Mouse (Mus musculus) lung, postnatal 0 days (tissue): ENCODE measurements around the gene Zfyve21. TPM values are rescaled to one million over a fixed set of nuclear protein-coding genes. Genes with fewer than 3 reads are reported as not detected.
A peak's percentile ranks its signal among the peaks of the same experiment; 100 is the strongest.

Source experiments
- ATAC-seq: fragments of 200-750 bp; cut with Nextera tagmentation; 2 replicates; pipeline ENCODE4 v1.8.0; 2017; ENCODE audit warnings: moderate library complexity
- DNase-seq: peaks from one replicate; pipeline ENCODE4 v3.0.0-alpha.2; 2016; ENCODE audit warnings: low spot score
- H3K27ac ChIP-seq: fragments of 300-500 bp; sonication (generic); 2 replicates; pipeline ENCODE4 v1.5.1; 2014; ENCODE audit warnings: antibody characterized with exemption, mild to moderate bottlenecking, low read length, mixed read lengths
- H3K27me3 ChIP-seq: fragments of 300-500 bp; sonication (generic); replicated peaks from 2 replicates; pipeline ENCODE4 v1.6.1; 2014; ENCODE audit warnings: low read length, mixed read lengths; ENCODE audit not compliant: insufficient read depth
- H3K36me3 ChIP-seq: fragments of 300-500 bp; sonication (generic); 2 replicates; pipeline ENCODE4 v1.6.1; 2014; ENCODE audit warnings: low read length, mixed read lengths; ENCODE audit not compliant: insufficient read depth
- H3K4me1 ChIP-seq: fragments of 300-500 bp; sonication (generic); 2 replicates; pipeline ENCODE4 v1.6.1; 2014; ENCODE audit warnings: antibody characterized with exemption, low read depth, low read length, mixed read lengths; ENCODE audit not compliant: insufficient read depth
- H3K4me2 ChIP-seq: fragments of 300-500 bp; sonication (generic); replicated peaks from 2 replicates; pipeline ENCODE4 v1.6.1; 2014; ENCODE audit warnings: low read depth, mild to moderate bottlenecking, low read length, moderate library complexity, mixed read lengths
- H3K4me3 ChIP-seq: fragments of 300-500 bp; sonication (generic); 2 replicates; pipeline ENCODE4 v1.5.1; 2014; ENCODE audit warnings: low read depth, low read length
- H3K9ac ChIP-seq: fragments of 300-500 bp; sonication (generic); replicated peaks from 2 replicates; pipeline ENCODE4 v1.6.1; 2014; ENCODE audit warnings: low read depth, mild to moderate bottlenecking
- H3K9me3 ChIP-seq: fragments of 300-500 bp; sonication (generic); 2 replicates; pipeline ENCODE4 v1.6.1; 2016; ENCODE audit warnings: low read length, mixed read lengths
- CTCF ChIP-seq: IDR thresholded peaks from 2 replicates; pipeline ENCODE4 v1.5.1; 2016; ENCODE audit warnings: antibody characterized with exemption, mild to moderate bottlenecking
- EP300 ChIP-seq: IDR thresholded peaks from 2 replicates; pipeline ENCODE4 v1.6.1; 2016; ENCODE audit warnings: antibody characterized with exemption, mild to moderate bottlenecking, control low read depth
- WGBS: fragments of 180-500 bp; shearing (Covaris S2); extraction: QIAGEN DNeasy Blood & Tissue Kit; methylation state at CpG from one replicate; pipeline ENCODE4 v1.1.7; 2014; 5-methylcytosine and 5-hydroxymethylcytosine counted together
- polyA plus RNA-seq: library from polyadenylated mRNA; unstranded; fragments of >200 nt; fragmentation: Nextera tagmentation; extraction: Ambion mirVana; gene quantifications from 2 replicates; pipeline ENCODE4 v1.2.1, GENCODE M21; 2015

Zfyve21 gene
- polyA plus RNA-seq, 1 experiment from 2014 or later = 163 TPM

- Histone ChIP-seq H3K4me2 (no peak overlapping the region), H3K4me1 (no peaks in the 10 kb centered on the region), H3K27me3 (no peaks in the 10 kb centered on the region), H3K36me3 (peaks cover 62% of the 10 kb centered on the region), H3K4me3 (no peak overlapping the region), H3K9ac (no peak overlapping the region), H3K9me3 (no peaks in the 10 kb centered on the region), H3K27ac (no peak overlapping the region)
- ATAC-seq (no peak), DNase-seq (no peak)
- TF ChIP-seq EP300 = no peak
- no peak for TF ChIP-seq CTCF
- 100% methylated on average over 5 of the region's 5 CpGs for WGBS
These were observed 23.9 kb upstream of the Zfyve21 start for GRCm38 (mm10) chr12:111790090-111790489.

GRCm38 (mm10) chr12:111790631-111791030 lies 23.3 kb upstream of the Zfyve21 start:
- WGBS = 86% methylated on average over 7 of the region's 7 CpGs
- H3K9ac ChIP-seq = no peak overlapping the region
- H3K27ac ChIP-seq = no peak overlapping the region
- DNase-seq (no peak), ATAC-seq (no peak)
- no peaks in the 10 kb centered on the region for H3K27me3 ChIP-seq
- H3K4me2 ChIP-seq = no peak overlapping the region
- peaks cover 64% of the 10 kb centered on the region for H3K36me3 ChIP-seq
- H3K9me3 ChIP-seq = no peaks in the 10 kb centered on the region
- no peak overlapping the region for H3K4me3 ChIP-seq
- TF ChIP-seq EP300 = no peak
- no peak for TF ChIP-seq CTCF
- no peaks in the 10 kb centered on the region for H3K4me1 ChIP-seq

GRCm38 (mm10) chr12:111791474-111792104 lies 22.4 kb upstream of the Zfyve21 start:
- TF ChIP-seq EP300 = no peak
- no peak for TF ChIP-seq CTCF
- Histone ChIP-seq H3K36me3 (peaks cover 64% of the 10 kb centered on the region), H3K27ac (no peak overlapping the region), H3K4me2 (no peak overlapping the region), H3K9me3 (no peaks in the 10 kb centered on the region), H3K4me1 (no peaks in the 10 kb centered on the region), H3K27me3 (no peaks in the 10 kb centered on the region), H3K9ac (no peak overlapping the region), H3K4me3 (no peak overlapping the region)
- WGBS = 92% methylated on average over 13 of the region's 13 CpGs
- no peak for ATAC-seq
- DNase-seq = no peak

GRCm38 (mm10) chr12:111794102-111794501 lies 19.9 kb upstream of the Zfyve21 start:
- ATAC-seq (peak; percentile 30), DNase-seq (no peak)
- TF ChIP-seq EP300 = no peak
- no peak for TF ChIP-seq CTCF
- Histone ChIP-seq H3K9me3 (no peaks in the 10 kb centered on the region), H3K4me3 (no peak overlapping the region), H3K27ac (no peak overlapping the region), H3K4me2 (no peak overlapping the region), H3K9ac (no peak overlapping the region), H3K27me3 (no peaks in the 10 kb centered on the region), H3K36me3 (peaks cover 59% of the 10 kb centered on the region), H3K4me1 (no peaks in the 10 kb centered on the region)
- 68% methylated on average over 22 of the region's 22 CpGs for WGBS

GRCm38 (mm10) chr12:111794526-111795179 lies 19.3 kb upstream of the Zfyve21 start:
- peaks cover 58% of the 10 kb centered on the region for H3K36me3 ChIP-seq
- no peak for DNase-seq
- no peak overlapping the region for H3K4me3 ChIP-seq
- no peaks in the 10 kb centered on the region for H3K9me3 ChIP-seq
- no peak for ATAC-seq
- H3K27ac ChIP-seq = no peak overlapping the region
- TF ChIP-seq CTCF (no peak), EP300 (no peak)
- no peaks in the 10 kb centered on the region for H3K27me3 ChIP-seq
- no peak overlapping the region for H3K4me2 ChIP-seq
- 89% methylated on average over 18 of the region's 18 CpGs for WGBS
- H3K9ac ChIP-seq = no peak overlapping the region
- no peaks in the 10 kb centered on the region for H3K4me1 ChIP-seq

- TF ChIP-seq CTCF = no peak
- no peak for TF ChIP-seq EP300
- no peaks in the 10 kb centered on the region for H3K9me3 ChIP-seq
- H3K9ac ChIP-seq = no peak overlapping the region
- H3K27ac ChIP-seq = no peak overlapping the region
- H3K27me3 ChIP-seq = no peaks in the 10 kb centered on the region
- H3K4me3 ChIP-seq = no peak overlapping the region
- no peaks in the 10 kb centered on the region for H3K4me1 ChIP-seq
- H3K4me2 ChIP-seq = no peak overlapping the region
- DNase-seq (no peak), ATAC-seq (no peak; the same call in 1 of the 2 replicates)
- 87% methylated on average over 28 of the region's 28 CpGs for WGBS
- H3K36me3 ChIP-seq = peaks cover 54% of the 10 kb centered on the region
These were observed 18.6 kb upstream of the Zfyve21 start for GRCm38 (mm10) chr12:111795180-111795895.
